29 mouse cellular contexts compared by ENCODE assay signal in genomic region chr3:133341106-133341505, GRCm38 (mm10). TPM values are rescaled to one million over a fixed set of nuclear protein-coding genes. Genes with fewer than 3 reads are reported as not detected.
DNase-seq lines count a peak whose midpoint lies in the region; ATAC-seq lines count a peak whose summit lies in the region.
"Had no signal": no experiment of that assay in that cellular context is flagged by ENCODE, and none has a peak within 500 bp of the region (broad histone marks: within the 10 kb centered on the region; RNA-seq: fewer than 3 reads in every experiment).

No protein-coding gene starts in this region.

- no peak overlapping the region for H3K4me3 ChIP-seq in heart, embryonic 12.5 days
- H3K4me3 ChIP-seq: embryonic facial prominence, embryonic 10.5 days; embryonic facial prominence, embryonic 13.5 days; erythroblast, embryonic 14.5 days; forebrain, embryonic 13.5 days; gastrocnemius, adult 2 months; heart, adult 2 months; heart, embryonic 10.5 days; hindbrain, embryonic 12.5 days; hindbrain, embryonic 15.5 days had no signal

- intact Hi-C loops in gastrocnemius, postnatal 14 days (cut with DNase I; ENCODE audit: low total_unique reads): no loop called here

- no peaks in the 10 kb centered on the region for H3K27me3 ChIP-seq in heart, embryonic 12.5 days (replicated peaks)
- H3K27me3 ChIP-seq: CH12.LX; embryonic facial prominence, embryonic 13.5 days; forebrain, embryonic 13.5 days; hindbrain, embryonic 12.5 days; hindbrain, embryonic 15.5 days; Patski had no signal

- H3K4me2 ChIP-seq in heart, embryonic 12.5 days: no peak overlapping the region
- H3K4me2 ChIP-seq: embryonic facial prominence, embryonic 13.5 days; forebrain, embryonic 13.5 days; hindbrain, embryonic 12.5 days; hindbrain, embryonic 15.5 days had no signal

- H3K9me3 ChIP-seq in heart, embryonic 12.5 days (replicated peaks): no peaks in the 10 kb centered on the region
- H3K9me3 ChIP-seq: embryonic facial prominence, embryonic 10.5 days; embryonic facial prominence, embryonic 13.5 days; forebrain, embryonic 13.5 days; G1E; heart, embryonic 10.5 days; hindbrain, embryonic 12.5 days; hindbrain, embryonic 15.5 days had no signal

- no peak overlapping the region for H3K9ac ChIP-seq in heart, embryonic 12.5 days
- H3K9ac ChIP-seq: embryonic facial prominence, embryonic 13.5 days; forebrain, embryonic 13.5 days; hindbrain, embryonic 12.5 days; hindbrain, embryonic 15.5 days had no signal

- 91% methylated on average over 11 of the region's 11 CpGs for WGBS in heart, embryonic 12.5 days

- peaks cover 23% of the 10 kb centered on the region for H3K36me3 ChIP-seq in heart, embryonic 12.5 days

- H3K27ac ChIP-seq in heart, embryonic 12.5 days (ENCODE audit: poor library complexity, severe bottlenecking): no peak overlapping the region
- H3K27ac ChIP-seq: embryonic facial prominence, embryonic 10.5 days; embryonic facial prominence, embryonic 13.5 days; forebrain, embryonic 13.5 days; gastrocnemius, adult 2 months; heart, adult 2 months; heart, embryonic 10.5 days; hindbrain, embryonic 12.5 days; hindbrain, embryonic 15.5 days had no signal

- H3K4me1 ChIP-seq in heart, embryonic 12.5 days (replicated peaks): peaks cover 27% of the 10 kb centered on the region

- DNase-seq in heart, adult 11 months: peak; percentile 79
- DNase-seq in lung, postnatal 14 days: peak; percentile 13
- no peak for DNase-seq in lung, postnatal 4 days
- peak; percentile 60 for DNase-seq in adipocyte (ENCODE audit: low spot score)
- peak; percentile 50 for DNase-seq in lung, postnatal 36 days
- no peak for DNase-seq in gastrocnemius, postnatal 14 days
- DNase-seq: adrenal gland, adult 2 months; adrenal gland, postnatal 14 days; B cell, adult 2 months; cerebellum, adult 11-12 months; cerebellum, adult 8-10 months; cerebellum, postnatal 10 days; cerebellum, postnatal 36 days; embryo, embryonic 11 days; gastrocnemius, adult 2 months; gastrocnemius, postnatal 25 days; heart, adult 2 months had no signal

- no peak for ATAC-seq in heart, embryonic 12.5 days (ENCODE audit: insufficient number of reproducible peaks, low FRiP score)
- ATAC-seq: forebrain, embryonic 13.5 days; forebrain, embryonic 16.5 days; Patski had no signal

RNA-seq across cellular contexts. Expression of gene Ppa2, which starts 31.2 kb away (rescaled TPM):
- polyA plus RNA-seq in heart, embryonic 12.5 days (2016; fragmentation: Nextera tagmentation; extraction: Ambion mirVana): 112 and 115 TPM in 2 replicates
- 10 to 100 TPM; 44.1 to 44.5 TPM for total RNA-seq in gastrocnemius, postnatal 14 days (2021)

Comparison
In these comparisons a context has a peak if more than half of its experiments do, and no peak if none do; other contexts are left out.
1. DNase-seq: peak in heart, adult 11 months (single experiment), lung, postnatal 14 days (single experiment), adipocyte (single experiment) and lung, postnatal 36 days (single experiment); none in lung, postnatal 4 days (0 of 2) and gastrocnemius, postnatal 14 days (single experiment).